Comparison of ENCODE assay signal across 20 mouse cellular contexts in the genomic region with DNA sequence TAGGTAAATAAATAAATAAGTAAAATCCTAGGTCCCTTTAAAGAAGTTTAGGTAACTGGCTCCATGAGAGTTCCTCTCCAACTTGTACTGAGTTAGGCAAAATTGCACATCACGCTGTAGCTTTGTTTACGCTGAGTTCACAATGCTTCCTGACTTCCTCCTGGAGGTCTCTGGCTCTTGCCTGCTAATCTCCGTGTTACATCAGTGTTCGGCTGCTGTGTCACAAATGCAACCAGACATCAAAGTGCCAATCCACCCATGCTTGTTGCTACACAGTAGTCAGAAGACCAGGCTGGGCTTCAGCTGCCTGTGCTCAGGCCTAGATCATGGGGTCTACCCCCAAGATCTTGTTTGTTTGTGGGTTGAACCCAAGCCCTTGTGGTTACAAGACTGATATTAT. TPM values are rescaled to one million over a fixed set of nuclear protein-coding genes. Genes with fewer than 3 reads are reported as not detected.
DNase-seq lines count a peak whose midpoint lies in the region.
"Had no signal": no experiment of that assay in that cellular context is flagged by ENCODE, and none has a peak within 500 bp of the region (broad histone marks: within the 10 kb centered on the region; RNA-seq: fewer than 3 reads in every experiment).

No protein-coding gene starts in this region.

- 0% methylated on average over 4 of the region's 4 CpGs for whole genome bisulfite sequencing in macrophage (ENCODE audit: missing documents)

- H3K4me3 ChIP-seq in macrophage (ENCODE audit: inconsistent target), result no peak overlapping the region
- H3K4me3 ChIP-seq: hindbrain, embryonic 15.5 days; lung, embryonic 15.5 days; midbrain, embryonic 15.5 days; neural tube, embryonic 13.5 days had no signal

- peak overlapping the region; percentile 94 for H3K27ac ChIP-seq in macrophage
- H3K27ac ChIP-seq: hindbrain, embryonic 15.5 days; lung, embryonic 15.5 days; midbrain, embryonic 15.5 days; neural tube, embryonic 13.5 days had no signal

- peaks cover 52% of the 10 kb centered on the region; the same call in 1 of the 2 replicates for H3K79me2 ChIP-seq in macrophage (ENCODE audit: inconsistent target)

- H3K36me3 ChIP-seq in macrophage (ENCODE audit: inconsistent target), result no peaks in the 10 kb centered on the region
- H3K36me3 ChIP-seq: hindbrain, embryonic 15.5 days; lung, embryonic 15.5 days; midbrain, embryonic 15.5 days; neural tube, embryonic 13.5 days had no signal

- peak; percentile 54 to 62 for DNase-seq in lung, adult 18-20 months
- no peak for DNase-seq in lung, postnatal 14 days
- peak; percentile 40 for DNase-seq in brain, adult 2 months (ENCODE audit: low read depth, low spot score)
- peak; percentile 52 for DNase-seq in thymus, postnatal 14 days
- DNase-seq in right cerebral cortex, postnatal 4 days, result no peak
- no peak for DNase-seq in testis, postnatal 14 days (ENCODE audit: low spot score)
- DNase-seq: cerebellum, postnatal 10 days; gastrocnemius, postnatal 14 days; kidney, adult 18-20 months; spleen, adult 18-20 months had no signal

RNA-seq across cellular contexts. Expression of gene Ctsd, which starts 15.8 kb away (rescaled TPM):
- total RNA-seq in macrophage (2018; cell fraction: chromatin; rRNA removed), result 1,000 to 10,000 TPM in 10 of 26 experiments, 100 to 1,000 TPM in 16; 173 to 1,536 (median 811) TPM
- over 10,000 TPM in 18 of 26 experiments, 1,000 to 10,000 TPM in 8; 7,525 to 19,600 (median 11,156) TPM for total RNA-seq in macrophage (2018; cell fraction: cytosol; rRNA removed)
- total RNA-seq in macrophage (2018; cell fraction: nucleus; rRNA removed), result over 10,000 TPM in 1 of 26 experiments, 1,000 to 10,000 TPM in 25; 1,185 to 10,670 (median 7,045) TPM
- 15,815 to 17,787 TPM (median 16,857 TPM) in 3 replicates for polyA plus RNA-seq in macrophage (2018)

RNA-seq across cellular contexts. Expression of gene Gm49369, which starts 21.1 kb away (rescaled TPM):
- total RNA-seq in macrophage (2018; cell fraction: chromatin; rRNA removed), result 100 to 1,000 TPM in 23 of 26 experiments, 10 to 100 TPM in 3; 37.2 to 835 (median 160) TPM
- total RNA-seq in macrophage (2018; cell fraction: cytosol; rRNA removed), result 1,000 to 10,000 TPM in 19 of 26 experiments, 100 to 1,000 TPM in 4, 10 to 100 TPM in 3; 38.7 to 4,200 (median 1,875) TPM
- total RNA-seq in macrophage (2018; cell fraction: nucleus; rRNA removed), result 1,000 to 10,000 TPM in 23 of 26 experiments, 100 to 1,000 TPM in 3; 416 to 4,630 (median 2,489) TPM
- 9.6 to 6,145 TPM (median 21.2 TPM) in 3 replicates for polyA plus RNA-seq in macrophage (2018)
- polyA plus RNA-seq: stomach, embryonic 16.5 days had no signal

RNA-seq across cellular contexts. Expression of gene Ifitm10, which starts 30.0 kb away (rescaled TPM):
- total RNA-seq in macrophage (2018; cell fraction: chromatin; rRNA removed), result 10 to 100 TPM in 3 of 26 experiments, 1 to 10 TPM in 19, under 1 TPM in 1, not detected in 3; 0.98 to 27.8 (median 5.1) TPM
- total RNA-seq in macrophage (2018; cell fraction: cytosol; rRNA removed), result under 1 TPM in 22 of 26 experiments, not detected in 4; 0.15 to 0.51 (median 0.27) TPM
- total RNA-seq in macrophage (2018; cell fraction: nucleus; rRNA removed), result 1 to 10 TPM in 13 of 26 experiments, under 1 TPM in 3, not detected in 10; 0.36 to 7.0 (median 1.5) TPM
- polyA plus RNA-seq in macrophage (2018), result not detected in 3 replicates
- total RNA-seq: CH12.LX had no signal

RNA-seq across cellular contexts. Expression of gene Syt8, which starts 31.1 kb away (rescaled TPM):
- 100 to 1,000 TPM in 25 of 26 experiments, 10 to 100 TPM in 1; 60.8 to 211 (median 144) TPM for total RNA-seq in macrophage (2018; cell fraction: chromatin; rRNA removed)
- 1 to 10 TPM in 19 of 26 experiments, under 1 TPM in 7; 0.41 to 8.6 (median 1.5) TPM for total RNA-seq in macrophage (2018; cell fraction: cytosol; rRNA removed)
- 100 to 1,000 TPM in 6 of 26 experiments, 10 to 100 TPM in 20; 48.3 to 120 (median 78.4) TPM for total RNA-seq in macrophage (2018; cell fraction: nucleus; rRNA removed)
- 3.2 to 10.3 TPM (median 4.8 TPM) in 3 replicates for polyA plus RNA-seq in macrophage (2018)
- total RNA-seq: CH12.LX; gastrocnemius, postnatal 14 days; layer of hippocampus, postnatal 10 days; left cerebral cortex, postnatal 36 days had no signal
- polyA plus RNA-seq: heart, postnatal 0 days; hindbrain, embryonic 15.5 days; midbrain, embryonic 15.5 days; neural tube, embryonic 13.5 days had no signal

RNA-seq across cellular contexts. Expression of gene Tnni2, which starts 38.0 kb away (rescaled TPM):
- total RNA-seq in macrophage (2018; cell fraction: chromatin; rRNA removed), result 10 to 100 TPM in 24 of 26 experiments, 1 to 10 TPM in 2; 3.2 to 37.4 (median 23.0) TPM
- 10 to 100 TPM in 15 of 26 experiments, 1 to 10 TPM in 11; 6.3 to 23.8 (median 11.0) TPM for total RNA-seq in macrophage (2018; cell fraction: cytosol; rRNA removed)
- 10 to 100 TPM in 19 of 26 experiments, 1 to 10 TPM in 7; 5.5 to 26.3 (median 13.7) TPM for total RNA-seq in macrophage (2018; cell fraction: nucleus; rRNA removed)
- 13.4 to 20.6 TPM (median 18.0 TPM) in 3 replicates for polyA plus RNA-seq in macrophage (2018)
- total RNA-seq: layer of hippocampus, postnatal 10 days had no signal

Comparison
In these comparisons a context has a peak if more than half of its experiments do, and no peak if none do; other contexts are left out.
1. DNase-seq: peak in lung, adult 18-20 months (2 of 2), brain, adult 2 months (single experiment) and thymus, postnatal 14 days (single experiment); none in lung, postnatal 14 days (single experiment), right cerebral cortex, postnatal 4 days (single experiment) and testis, postnatal 14 days (single experiment).